Mouse (Mus musculus): Measurements from ENCODE around the gene Tll2.

- no peak for TF ChIP-seq CTCF (IDR thresholded peaks at IDR 0.05)
- TF ChIP-seq EP300 (IDR thresholded peaks at IDR 0.05) = no peak
These were observed 42.3 kb upstream of the Tll2 start for GRCm38 (mm10) chr19:41248968-41249367.

All from lung, postnatal 0 days (tissue).